Mouse (Mus musculus): Measurements from ENCODE around the gene 1700037H04Rik. TPM values are rescaled to one million over a fixed set of nuclear protein-coding genes. Genes with fewer than 3 reads are reported as not detected.

The 1700037H04Rik gene
- polyA plus RNA-seq (2015; fragmentation: Nextera tagmentation; extraction: Ambion mirVana), result 60.4 and 61.5 TPM in 2 replicates

GRCm38 (mm10) chr2:131159938-131160581 is at the start of gene 1700037H04Rik:
TSS of gene 1700037H04Rik (minus strand) at chr2:131160081.
- Histone ChIP-seq H3K9me3 (no peaks in the 10 kb centered on the region), H3K36me3 (no peaks in the 10 kb centered on the region), H3K9ac (peak within 1 kb of the TSS; percentile 84), H3K27me3 (no peaks in the 10 kb centered on the region), H3K4me3 (peak within 1 kb of the TSS; percentile 76), H3K27ac (peak within 1 kb of the TSS; percentile 90), H3K4me2 (peak within 1 kb of the TSS; percentile 92), H3K4me1 (peaks cover 14% of the 10 kb centered on the region)
- ATAC-seq (ENCODE audit: borderline replicate concordance, extremely low read depth, low FRiP score, low TSS enrichment), result peak; percentile 98
- under 1% methylated on average over 54 of the region's 54 CpGs for WGBS

- 71% methylated on average over 4 of the region's 4 CpGs for WGBS
- H3K27me3 ChIP-seq, result no peaks in the 10 kb centered on the region
- peak overlapping the region; percentile 64 for H3K9ac ChIP-seq
- peak overlapping the region; percentile 91 for H3K27ac ChIP-seq
- H3K4me1 ChIP-seq, result peaks cover 33% of the 10 kb centered on the region
- H3K4me2 ChIP-seq, result peak overlapping the region; percentile 65
- 0 out of 2 replicates have a peak overlapping the region, but pooled peaks have one; percentile 63 for H3K4me3 ChIP-seq
- no peaks in the 10 kb centered on the region for H3K36me3 ChIP-seq
- ATAC-seq (ENCODE audit: borderline replicate concordance, extremely low read depth, low FRiP score, low TSS enrichment), result peak; percentile 2; the same call in 1 of the 2 replicates
- H3K9me3 ChIP-seq, result no peaks in the 10 kb centered on the region
These were observed 49.4 kb upstream of the 1700037H04Rik start for GRCm38 (mm10) chr2:131209125-131209795.

GRCm38 (mm10) chr2:131208356-131208755 is 48.5 kb upstream of the 1700037H04Rik start:
- H3K4me2 ChIP-seq, result no peak overlapping the region
- no peak for ATAC-seq (ENCODE audit: borderline replicate concordance, extremely low read depth, low FRiP score, low TSS enrichment)
- H3K9me3 ChIP-seq, result no peaks in the 10 kb centered on the region
- no peaks in the 10 kb centered on the region for H3K27me3 ChIP-seq
- H3K27ac ChIP-seq, result no peak overlapping the region
- no peak overlapping the region for H3K4me3 ChIP-seq
- H3K36me3 ChIP-seq, result no peaks in the 10 kb centered on the region
- H3K9ac ChIP-seq, result no peak overlapping the region
- 70% methylated on average over 2 of the region's 2 CpGs for WGBS
- H3K4me1 ChIP-seq, result peaks cover 38% of the 10 kb centered on the region

DNA sequence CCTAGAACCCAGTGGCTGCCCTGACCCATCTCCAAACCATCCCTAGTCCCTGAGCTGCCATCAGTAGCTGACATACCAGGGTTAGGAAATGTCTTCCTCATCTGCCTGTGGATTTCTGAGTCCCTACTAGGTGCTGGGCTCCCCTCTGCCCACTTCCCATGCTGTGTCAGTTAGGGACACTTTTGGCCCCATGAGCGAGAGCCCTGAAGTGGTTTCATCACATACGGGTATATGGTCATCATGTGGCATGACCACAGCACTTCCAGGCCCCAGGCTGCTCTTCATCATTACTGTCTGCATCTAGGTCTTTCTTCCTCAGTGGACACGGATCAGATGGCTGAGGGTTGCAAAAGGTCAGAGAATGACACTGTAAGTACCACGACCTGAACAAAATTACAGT is 46.9 kb upstream of the 1700037H04Rik start, which contains the start of gene Ap5s1:
Gene Ap5s1, plus strand, starts transcription at position 301 of the 400 bp plus-strand sequence.
- Histone ChIP-seq H3K27ac (no peak within 1 kb of the TSS), H3K36me3 (no peaks in the 10 kb centered on the region), H3K27me3 (no peaks in the 10 kb centered on the region), H3K9ac (no peak within 1 kb of the TSS), H3K4me3 (no peak within 1 kb of the TSS), H3K9me3 (no peaks in the 10 kb centered on the region), H3K4me1 (peaks cover 35% of the 10 kb centered on the region), H3K4me2 (no peak within 1 kb of the TSS)
- ATAC-seq (ENCODE audit: borderline replicate concordance, extremely low read depth, low FRiP score, low TSS enrichment), result no peak
- 66% methylated on average over 4 of the region's 4 CpGs for WGBS

DNA sequence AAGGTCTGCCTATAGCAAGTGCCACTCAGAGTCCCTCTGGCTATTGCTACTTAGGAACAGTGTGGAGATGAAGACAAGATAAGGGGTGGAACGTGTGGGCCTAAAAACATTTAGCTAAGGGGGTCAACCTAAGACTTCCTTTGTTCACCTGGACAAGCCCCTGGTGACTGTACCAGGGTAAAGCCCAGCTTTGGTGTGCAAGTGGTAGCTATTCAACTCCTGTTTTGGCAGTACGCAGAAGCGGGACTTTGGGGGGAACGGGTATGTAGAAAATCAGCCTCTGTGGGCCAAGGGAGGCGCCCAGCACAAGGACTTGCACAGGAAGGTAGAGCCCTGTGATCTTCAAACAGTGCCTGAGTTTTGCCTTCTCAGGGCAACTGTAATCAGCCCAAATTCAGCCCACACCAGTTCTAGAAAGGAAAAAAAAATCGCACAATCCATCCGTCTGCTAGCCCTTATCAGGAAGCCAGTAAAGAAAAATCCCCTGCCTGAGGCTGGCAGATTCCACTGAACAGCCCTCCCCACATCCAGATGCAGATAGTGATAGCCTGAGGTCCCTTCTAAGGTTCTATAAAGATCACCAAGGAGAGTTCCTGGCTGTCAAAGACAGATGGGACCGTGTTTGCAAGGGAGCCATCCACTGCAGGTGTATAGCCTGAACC is 45.8 kb upstream of the 1700037H04Rik start:
- ATAC-seq (ENCODE audit: borderline replicate concordance, extremely low read depth, low FRiP score, low TSS enrichment), result no peak
- Histone ChIP-seq H3K27me3 (no peaks in the 10 kb centered on the region), H3K36me3 (no peaks in the 10 kb centered on the region), H3K27ac (no peak overlapping the region), H3K9me3 (no peaks in the 10 kb centered on the region), H3K4me1 (peaks cover 28% of the 10 kb centered on the region), H3K4me3 (no peak overlapping the region), H3K4me2 (no peak overlapping the region), H3K9ac (no peak overlapping the region)
- 69% methylated on average over 8 of the region's 8 CpGs for WGBS

- Histone ChIP-seq H3K4me3 (no peak overlapping the region; the same call in 1 of the 2 replicates), H3K27me3 (no peaks in the 10 kb centered on the region), H3K4me2 (peak overlapping the region; percentile 23), H3K9ac (0 out of 2 replicates have a peak overlapping the region, but pooled peaks have one; percentile 5), H3K27ac (peak overlapping the region; percentile 83), H3K36me3 (no peaks in the 10 kb centered on the region), H3K9me3 (no peaks in the 10 kb centered on the region), H3K4me1 (peaks cover 24% of the 10 kb centered on the region)
- WGBS, result 16% methylated on average over 7 of the region's 7 CpGs
- peak; percentile 85 for ATAC-seq (ENCODE audit: borderline replicate concordance, extremely low read depth, low FRiP score, low TSS enrichment)
These were observed 44.6 kb upstream of the 1700037H04Rik start for GRCm38 (mm10) chr2:131204410-131204981.

- H3K4me2 ChIP-seq, result no peak overlapping the region; the same call in 1 of the 2 replicates
- H3K27me3 ChIP-seq, result no peaks in the 10 kb centered on the region
- H3K9me3 ChIP-seq, result no peaks in the 10 kb centered on the region
- H3K4me1 ChIP-seq, result peaks cover 20% of the 10 kb centered on the region
- WGBS, result 63% methylated on average over 6 of the region's 6 CpGs
- no peak for ATAC-seq (ENCODE audit: borderline replicate concordance, extremely low read depth, low FRiP score, low TSS enrichment)
- H3K9ac ChIP-seq, result no peak overlapping the region
- no peak overlapping the region for H3K4me3 ChIP-seq
- peak overlapping the region; percentile 83 for H3K27ac ChIP-seq
- H3K36me3 ChIP-seq, result peaks cover 4% of the 10 kb centered on the region; the same call in 1 of the 2 replicates
These were observed 44.0 kb upstream of the 1700037H04Rik start for GRCm38 (mm10) chr2:131203816-131204409.

GRCm38 (mm10) chr2:131201262-131201661 is 41.4 kb upstream of the 1700037H04Rik start:
- Histone ChIP-seq H3K27me3 (no peaks in the 10 kb centered on the region), H3K9me3 (no peaks in the 10 kb centered on the region), H3K4me2 (no peak overlapping the region), H3K4me1 (peaks cover 20% of the 10 kb centered on the region), H3K9ac (no peak overlapping the region), H3K4me3 (no peak overlapping the region), H3K27ac (no peak overlapping the region), H3K36me3 (peaks cover 25% of the 10 kb centered on the region)
- ATAC-seq (ENCODE audit: borderline replicate concordance, extremely low read depth, low FRiP score, low TSS enrichment), result no peak
- 80% methylated on average over 3 of the region's 3 CpGs for WGBS

DNA sequence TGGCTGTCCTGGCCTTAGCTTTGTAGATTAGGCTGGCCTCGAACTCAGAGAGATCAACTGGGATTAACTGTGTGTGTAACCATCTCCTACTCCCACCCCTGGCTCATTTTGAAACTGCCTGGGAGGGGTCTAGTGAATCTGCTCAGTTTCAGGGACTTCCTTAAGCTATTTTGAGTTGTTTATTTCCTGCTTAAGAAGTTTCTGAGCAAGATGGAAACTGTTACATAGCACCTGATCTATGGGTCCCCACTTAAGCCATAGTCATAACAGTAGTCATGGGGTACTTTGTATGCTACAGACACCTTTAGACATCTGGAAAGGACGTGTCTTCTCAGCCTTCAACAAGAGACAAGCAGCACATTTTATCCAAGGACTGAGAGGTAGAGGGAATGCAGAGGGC is 40.8 kb upstream of the 1700037H04Rik start:
- no peak for ATAC-seq (ENCODE audit: borderline replicate concordance, extremely low read depth, low FRiP score, low TSS enrichment)
- Histone ChIP-seq H3K4me1 (peaks cover 19% of the 10 kb centered on the region), H3K9ac (no peak overlapping the region), H3K4me2 (no peak overlapping the region), H3K36me3 (peaks cover 25% of the 10 kb centered on the region), H3K27me3 (no peaks in the 10 kb centered on the region), H3K27ac (no peak overlapping the region), H3K9me3 (no peaks in the 10 kb centered on the region), H3K4me3 (no peak overlapping the region)
- 64% methylated on average over 2 of the region's 2 CpGs for WGBS

- H3K27me3 ChIP-seq, result no peaks in the 10 kb centered on the region
- no peak overlapping the region for H3K27ac ChIP-seq
- no peak overlapping the region for H3K4me3 ChIP-seq
- H3K4me2 ChIP-seq, result no peak overlapping the region
- no peaks in the 10 kb centered on the region for H3K4me1 ChIP-seq
- ATAC-seq (ENCODE audit: borderline replicate concordance, extremely low read depth, low FRiP score, low TSS enrichment), result 0 out of 2 replicates have a peak, but pooled peaks have one; percentile 25
- no peaks in the 10 kb centered on the region for H3K9me3 ChIP-seq
- peaks cover 56% of the 10 kb centered on the region for H3K36me3 ChIP-seq
- H3K9ac ChIP-seq, result no peak overlapping the region
- 86% methylated on average over 16 of the region's 16 CpGs for WGBS
These were observed 36.9 kb upstream of the 1700037H04Rik start for GRCm38 (mm10) chr2:131196606-131197316.

- Histone ChIP-seq H3K4me2 (no peak overlapping the region), H3K4me3 (no peak overlapping the region), H3K4me1 (peaks cover 40% of the 10 kb centered on the region), H3K36me3 (peaks cover 36% of the 10 kb centered on the region), H3K27me3 (no peaks in the 10 kb centered on the region), H3K9ac (no peak overlapping the region), H3K27ac (0 out of 2 replicates have a peak overlapping the region, but pooled peaks have one; percentile 3), H3K9me3 (no peaks in the 10 kb centered on the region)
- no peak for ATAC-seq (ENCODE audit: borderline replicate concordance, extremely low read depth, low FRiP score, low TSS enrichment)
- WGBS, result 74% methylated on average over 7 of the region's 7 CpGs
These were observed 31.1 kb upstream of the 1700037H04Rik start for GRCm38 (mm10) chr2:131191005-131191390.
